9 mouse cellular contexts compared by ENCODE assay signal in the genomic region with DNA sequence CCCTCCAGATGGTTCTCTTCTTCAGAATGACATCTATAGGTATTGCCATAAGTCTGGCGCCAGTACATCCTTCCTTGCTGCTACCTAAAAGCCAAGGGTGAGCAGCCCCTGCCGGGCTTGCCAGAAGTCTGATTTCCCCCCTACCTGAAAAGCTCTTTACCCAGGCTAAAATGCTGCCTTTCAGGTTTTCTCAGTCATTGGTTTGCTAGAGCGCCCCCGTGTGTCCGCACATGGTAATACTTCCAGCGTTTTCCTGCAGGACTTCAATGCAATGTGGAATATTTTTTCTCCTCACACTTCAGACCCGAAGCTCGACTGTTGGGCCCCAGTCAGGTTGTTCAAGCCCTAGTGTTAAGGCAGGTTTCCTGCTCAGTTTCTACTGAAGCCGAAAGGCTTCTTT. TPM values are rescaled to one million over a fixed set of nuclear protein-coding genes. Genes with fewer than 3 reads are reported as not detected.
DNase-seq lines count a peak whose midpoint lies in the region; ATAC-seq and TF ChIP-seq lines count a peak whose summit lies in the region.
"Had no signal": no experiment of that assay in that cellular context is flagged by ENCODE, and none has a peak within 500 bp of the region (broad histone marks: within the 10 kb centered on the region; RNA-seq: fewer than 3 reads in every experiment).

No protein-coding gene starts in this region.

- H3K9ac ChIP-seq in kidney, postnatal 0 days (ENCODE audit: low read depth, low read length) = no peak overlapping the region
- H3K9ac ChIP-seq: lung, embryonic 15.5 days had no signal

- TF ChIP-seq CTCF in kidney, postnatal 0 days (IDR thresholded peaks at IDR 0.05; ENCODE audit: low read depth) = peak; percentile 67

- no peak overlapping the region for H3K4me3 ChIP-seq in kidney, postnatal 0 days (replicated peaks; ENCODE audit: low read depth, low read length)
- H3K4me3 ChIP-seq: lung, embryonic 15.5 days had no signal

- H3K27ac ChIP-seq in kidney, postnatal 0 days = no peak overlapping the region
- H3K27ac ChIP-seq: lung, embryonic 15.5 days had no signal

- no peak for ATAC-seq in kidney, postnatal 0 days (replicated peaks; ENCODE audit: low FRiP score, low read depth)
- no peak for ATAC-seq in monocyte, adult 5-6 weeks (replicated peaks; ENCODE audit: insufficient number of reproducible peaks, low FRiP score, low TSS enrichment, poor library complexity, severe bottlenecking)

- no peaks in the 10 kb centered on the region for H3K36me3 ChIP-seq in kidney, postnatal 0 days (ENCODE audit: insufficient read depth, low read length)
- H3K36me3 ChIP-seq: lung, embryonic 15.5 days had no signal

- 27% methylated on average over 9 of the region's 9 CpGs for WGBS in kidney, postnatal 0 days

- no peak overlapping the region for H3K4me2 ChIP-seq in kidney, postnatal 0 days (ENCODE audit: low read length)
- H3K4me2 ChIP-seq: lung, embryonic 15.5 days had no signal

- H3K27me3 ChIP-seq in kidney, postnatal 0 days (ENCODE audit: insufficient read depth, low read length) = peaks cover 4% of the 10 kb centered on the region; the same call in 1 of the 2 replicates

- H3K4me1 ChIP-seq in kidney, postnatal 0 days (replicated peaks; ENCODE audit: insufficient read depth, low read length) = no peaks in the 10 kb centered on the region
- H3K4me1 ChIP-seq: lung, embryonic 15.5 days had no signal

- DNase-seq in left cerebral cortex, adult 18-20 months (ENCODE audit: low spot score in 2 of 2) = peak; percentile 66 to 70
- DNase-seq in left cerebral cortex, adult 11 months (ENCODE audit: low spot score) = no peak
- DNase-seq in adipocyte (ENCODE audit: low spot score) = peak; percentile 74
- DNase-seq in cerebellum, postnatal 25 days = peak; percentile 63 to 78
- peak; percentile 34 for DNase-seq in kidney, postnatal 0 days (ENCODE audit: low spot score)
- DNase-seq in lung, adult 18-20 months = peak; percentile 7 to 28
- peak; percentile 9 to 29 for DNase-seq in right cerebral cortex, postnatal 36 days (ENCODE audit: low spot score in 2 of 2)

- no peaks in the 10 kb centered on the region for H3K9me3 ChIP-seq in kidney, postnatal 0 days (replicated peaks; ENCODE audit: low read length)
- H3K9me3 ChIP-seq: lung, embryonic 15.5 days had no signal

RNA-seq across cellular contexts. Expression of gene Sowahd, which starts 5.9 kb away (rescaled TPM):
- not detected for total RNA-seq in left cerebral cortex, adult 18-20 months (2021)
- polyA plus RNA-seq in kidney, postnatal 0 days (2015; fragmentation: Nextera tagmentation; extraction: Ambion mirVana) = 0.11 TPM in 1 of 2 replicates, not detected in the other
- total RNA-seq in monocyte, adult 5-6 weeks (2017) = not detected in 3 replicates
- polyA plus RNA-seq: lung, embryonic 15.5 days had no signal

RNA-seq across cellular contexts. Expression of gene Rpl39, which starts 42.5 kb away (rescaled TPM):
- total RNA-seq in left cerebral cortex, adult 18-20 months (2021) = 100 to 1,000 TPM; 274 to 295 TPM
- polyA plus RNA-seq in kidney, postnatal 0 days (2015; fragmentation: Nextera tagmentation; extraction: Ambion mirVana) = 703 and 903 TPM in 2 replicates
- total RNA-seq in monocyte, adult 5-6 weeks (2017) = 1,433 to 1,582 TPM (median 1,501 TPM) in 3 replicates

RNA-seq across cellular contexts. Expression of gene Sept6, which starts 51.1 kb away (rescaled TPM):
- total RNA-seq in left cerebral cortex, adult 18-20 months (2021) = 10 to 100 TPM; 58.3 to 67.0 TPM
- 12.3 and 13.1 TPM in 2 replicates for polyA plus RNA-seq in kidney, postnatal 0 days (2015; fragmentation: Nextera tagmentation; extraction: Ambion mirVana)
- total RNA-seq in monocyte, adult 5-6 weeks (2017) = 75.3 to 123 TPM (median 87.1 TPM) in 3 replicates
